Mouse (Mus musculus): Measurements from ENCODE around the gene Aldh1a3. TPM values are rescaled to one million over a fixed set of nuclear protein-coding genes. Genes with fewer than 3 reads are reported as not detected.

Aldh1a3 gene
- total RNA-seq (2023), result not detected in 2 replicates

GRCm38 (mm10) chr7:66427437-66428161, at the start of gene Aldh1a3:
TSS of gene Aldh1a3 (minus strand) at chr7:66427517.

GRCm38 (mm10) chr7:66387813-66388521, 39.4 kb downstream of the Aldh1a3 start, which contains the start of gene Lrrk1:
TSS of gene Lrrk1 (minus strand) at chr7:66388350.

GRCm38 (mm10) chr7:66365904-66366303, 61.4 kb downstream of the Aldh1a3 start, which contains the start of gene Gm10974:
TSS of gene Gm10974 (plus strand) at chr7:66365905.

Other genes with a start within 250 kb of the Aldh1a3 start
- gene Gm10974, start 61.6 kb downstream of the Aldh1a3 start, total RNA-seq (2023), result not detected in 2 replicates
- 15.6 and 23.9 TPM in 2 replicates for gene Lrrk1, start 39.2 kb downstream of the Aldh1a3 start, total RNA-seq (2023)